Mouse (Mus musculus): ENCODE measurements at regions not wholly inside any gene's neighbourhood (a gene's known extent, or its start where the extent isn't known, plus 50 kb on each side); places are given as distances from the start of the nearest gene placed in this dataset.

GRCm38 (mm10) chr12:19387706-19388105, 566.6 kb upstream of the Gm21863 start:
- peak; percentile 20 for DNase-seq
